Comparison of ENCODE assay signal across 8 mouse cellular contexts in genomic region chr2:19371390-19372158, GRCm38 (mm10). TPM values are rescaled to one million over a fixed set of nuclear protein-coding genes. Genes with fewer than 3 reads are reported as not detected.
DNase-seq lines count a peak whose midpoint lies in the region; ATAC-seq lines count a peak whose summit lies in the region.

Gene Msrb2 (plus strand): TSS chr2:19371440.

- H3K27ac ChIP-seq in hindbrain, embryonic 11.5 days (ENCODE audit: low read depth, low read length), result no peak within 1 kb of the TSS
- H3K27ac ChIP-seq in lung, embryonic 16.5 days (ENCODE audit: low read length), result peak within 1 kb of the TSS; percentile 91

- peak; percentile 89 for ATAC-seq in hindbrain, embryonic 11.5 days (ENCODE audit: low FRiP score)
- ATAC-seq in lung, embryonic 16.5 days (ENCODE audit: low read depth), result peak; percentile 89

- H3K9ac ChIP-seq in hindbrain, embryonic 11.5 days (ENCODE audit: low read depth, low read length), result peak within 1 kb of the TSS; percentile 70
- H3K9ac ChIP-seq in lung, embryonic 16.5 days (ENCODE audit: low read length), result peak within 1 kb of the TSS; percentile 89

- H3K4me1 ChIP-seq in hindbrain, embryonic 11.5 days (replicated peaks; ENCODE audit: control insufficient read depth, insufficient read depth, low read length), result no peaks in the 10 kb centered on the region
- 0 out of 2 replicates have a peak, but pooled peaks cover 2% of the 10 kb centered on the region for H3K4me1 ChIP-seq in lung, embryonic 16.5 days (replicated peaks; ENCODE audit: control insufficient read depth, insufficient read depth, low read length)

- H3K27me3 ChIP-seq in hindbrain, embryonic 11.5 days (ENCODE audit: control insufficient read depth, insufficient read depth, low read length), result no peaks in the 10 kb centered on the region
- H3K27me3 ChIP-seq in lung, embryonic 16.5 days (ENCODE audit: control insufficient read depth, insufficient read depth, low read depth, low read length), result no peaks in the 10 kb centered on the region

- 1% methylated on average over 39 of the region's 39 CpGs for WGBS in hindbrain, embryonic 11.5 days
- under 1% methylated on average over 38 of the region's 39 CpGs for WGBS in lung, embryonic 16.5 days

- H3K4me3 ChIP-seq in hindbrain, embryonic 11.5 days (ENCODE audit: low read depth, low read length), result peak within 1 kb of the TSS; percentile 62
- peak within 1 kb of the TSS; percentile 75 for H3K4me3 ChIP-seq in lung, embryonic 16.5 days (ENCODE audit: low read length)

- DNase-seq in MN1 (ENCODE audit: low spot score), result peak; percentile 74
- peak; percentile 88 to 89 for DNase-seq in cerebellum, postnatal 10 days
- peak; percentile 26 to 62 for DNase-seq in frontal cortex, postnatal 10 days (ENCODE audit: low spot score in 2 of 2)
- DNase-seq in hindbrain, embryonic 11.5 days (ENCODE audit: low spot score), result peak; percentile 80
- peak; percentile 63 for DNase-seq in layer of hippocampus, adult 9-11 months
- DNase-seq in ovary, adult 18-20 months (ENCODE audit: low spot score), result peak; percentile 53
- DNase-seq in thymus, postnatal 0 days (ENCODE audit: low spot score), result peak; percentile 74

- H3K9me3 ChIP-seq in hindbrain, embryonic 11.5 days (ENCODE audit: control insufficient read depth, low read length), result no peaks in the 10 kb centered on the region
- H3K9me3 ChIP-seq in lung, embryonic 16.5 days (ENCODE audit: control insufficient read depth, low read length), result no peaks in the 10 kb centered on the region

- H3K36me3 ChIP-seq in hindbrain, embryonic 11.5 days (ENCODE audit: control insufficient read depth, insufficient read depth, low read length), result no peaks in the 10 kb centered on the region
- H3K36me3 ChIP-seq in lung, embryonic 16.5 days (ENCODE audit: control insufficient read depth, insufficient read depth, low read length), result no peaks in the 10 kb centered on the region

- peak within 1 kb of the TSS; percentile 51 for H3K4me2 ChIP-seq in hindbrain, embryonic 11.5 days (replicated peaks; ENCODE audit: low read depth, low read length)
- H3K4me2 ChIP-seq in lung, embryonic 16.5 days (ENCODE audit: low read depth, low read length), result peak within 1 kb of the TSS; percentile 70

RNA-seq across cellular contexts. Expression of gene Msrb2, which starts in this region (rescaled TPM):
- 13.6 and 14.8 TPM in 2 replicates for polyA plus RNA-seq in hindbrain, embryonic 11.5 days (2014; fragmentation: Nextera tagmentation; extraction: Ambion mirVana)
- polyA plus RNA-seq in lung, embryonic 16.5 days (2015; fragmentation: Nextera tagmentation; extraction: Ambion mirVana), result 33.3 and 37.7 TPM in 2 replicates
- 29.6 and 30.5 TPM in 2 replicates for polyA plus RNA-seq in thymus, postnatal 0 days (2015; fragmentation: Nextera tagmentation; extraction: Ambion mirVana)
